In the genomic region with DNA sequence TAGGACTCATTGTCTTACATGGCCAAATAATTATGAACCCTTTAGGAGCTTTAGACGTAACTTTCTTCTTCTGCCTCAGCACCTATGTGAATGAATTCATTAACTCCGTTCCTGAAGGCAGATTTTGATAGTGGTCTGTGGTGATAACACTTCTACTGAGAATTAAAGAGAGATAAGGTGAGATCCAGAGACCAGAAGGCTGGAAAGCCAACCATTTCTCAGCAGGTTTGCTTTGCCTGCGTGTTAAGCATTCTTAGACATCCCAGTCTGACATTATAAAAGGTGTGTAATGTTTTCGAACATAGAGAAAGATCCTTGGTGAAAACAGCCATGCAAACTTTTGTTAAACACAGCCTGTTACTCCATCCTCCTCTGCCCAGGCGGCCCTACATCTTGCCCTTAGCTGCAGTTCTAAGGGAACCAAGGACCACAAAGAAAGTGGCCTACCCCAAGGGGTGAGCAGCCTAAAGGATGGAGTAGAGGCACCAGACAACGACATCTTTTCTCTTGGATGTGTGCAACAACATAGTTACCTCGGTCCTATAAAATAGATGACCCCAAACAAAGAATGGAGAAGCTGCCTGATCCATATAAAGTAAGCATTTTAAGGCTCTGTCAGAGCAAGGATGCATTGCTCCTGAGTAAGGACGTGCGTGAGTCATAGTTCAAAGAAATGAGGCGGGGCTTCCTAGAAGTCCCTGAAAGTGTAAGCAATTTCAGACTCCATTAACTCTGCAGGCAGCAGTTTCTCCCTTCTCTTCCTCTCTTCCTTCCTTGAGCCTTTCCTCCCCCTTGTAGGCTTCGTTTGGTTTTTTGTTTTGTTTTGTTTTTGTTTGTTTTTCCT, we compare ENCODE assay signal across 10 mouse cellular contexts. TPM values are rescaled to one million over a fixed set of nuclear protein-coding genes. Genes with fewer than 3 reads are reported as not detected.
DNase-seq lines count a peak whose midpoint lies in the region; ATAC-seq lines count a peak whose summit lies in the region.
"Had no signal": no experiment of that assay in that cellular context is flagged by ENCODE, and none has a peak within 500 bp of the region (broad histone marks: within the 10 kb centered on the region; RNA-seq: fewer than 3 reads in every experiment).

No protein-coding gene starts in this region.

- H3K36me3 ChIP-seq in megakaryocyte, embryonic 14.5 days (replicated peaks; ENCODE audit: low read length): no peaks in the 10 kb centered on the region
- H3K36me3 ChIP-seq: embryonic facial prominence, embryonic 12.5 days had no signal

- H3K4me3 ChIP-seq in megakaryocyte, embryonic 14.5 days (replicated peaks): peak overlapping the region; percentile 14
- H3K4me3 ChIP-seq: embryonic facial prominence, embryonic 12.5 days had no signal

- DNase-seq in adrenal gland, postnatal 10 days: peak; percentile 29
- DNase-seq in liver: peak; percentile 78
- DNase-seq in yolk sac, embryonic 10.5 days (ENCODE audit: low spot score): peak; percentile 76
- DNase-seq in cerebellum, postnatal 10 days: no peak
- no peak for DNase-seq in neural tube, embryonic 10.5 days (ENCODE audit: extremely low spot score, low spot score)
- DNase-seq: thymus, adult 18-20 months had no signal

- no peaks in the 10 kb centered on the region for H3K9me3 ChIP-seq in megakaryocyte, embryonic 14.5 days
- H3K9me3 ChIP-seq: embryonic facial prominence, embryonic 12.5 days had no signal

- H3K27me3 ChIP-seq in megakaryocyte, embryonic 14.5 days (replicated peaks): peaks cover 1% of the 10 kb centered on the region
- H3K27me3 ChIP-seq: embryonic facial prominence, embryonic 12.5 days had no signal

- ATAC-seq in megakaryocyte, adult 5-6 weeks (ENCODE audit: poor library complexity, severe bottlenecking): no peak
- ATAC-seq: forebrain, embryonic 16.5 days had no signal

- peaks cover 55% of the 10 kb centered on the region for H3K4me1 ChIP-seq in megakaryocyte, embryonic 14.5 days
- H3K4me1 ChIP-seq: embryonic facial prominence, embryonic 12.5 days had no signal

RNA-seq across cellular contexts. Expression of a gene that starts 55.1 kb away (rescaled TPM):
- 0.65 and 3.4 TPM in 2 replicates for polyA plus RNA-seq in megakaryocyte, embryonic 14.5 days (2012; ENCODE audit: insufficient read depth, low replicate concordance)
- total RNA-seq in megakaryocyte, adult 5-6 weeks (2015): 67.5 and 69.2 TPM in 2 replicates
- 31.5 and 38.9 TPM in 2 replicates for total RNA-seq in megakaryocyte, adult 5-6 weeks (2017)
- 10 to 100 TPM; 35.6 to 41.5 TPM for total RNA-seq in adrenal gland, postnatal 10 days (2021)

Comparison
In these comparisons a context has a peak if more than half of its experiments do, and no peak if none do; other contexts are left out.
1. DNase-seq: peak in adrenal gland, postnatal 10 days (single experiment), liver (single experiment) and yolk sac, embryonic 10.5 days (single experiment); none in cerebellum, postnatal 10 days (0 of 2) and neural tube, embryonic 10.5 days (single experiment).